Mouse (Mus musculus): ENCODE measurements around the gene Cd3d.

Gene Cd3d

GRCm38 (mm10) chr9:44993268-44993667 is 11.7 kb downstream of the Cd3d start:
- DNase-seq (ENCODE audit: low read depth, low spot score), result no peak

GRCm38 (mm10) chr9:44994962-44995361 is 13.4 kb downstream of the Cd3d start:
- DNase-seq (ENCODE audit: low read depth, low spot score), result no peak

GRCm38 (mm10) chr9:44996590-44996989 is 15.0 kb downstream of the Cd3d start:
- DNase-seq (ENCODE audit: low read depth, low spot score), result no peak

- DNase-seq (ENCODE audit: low read depth, low spot score), result no peak
These were observed 16.6 kb downstream of the Cd3d start for GRCm38 (mm10) chr9:44998138-44998537.

- DNase-seq (ENCODE audit: low read depth, low spot score), result no peak
These were observed 17.6 kb downstream of the Cd3d start for GRCm38 (mm10) chr9:44999171-44999570.

GRCm38 (mm10) chr9:44999776-45000175 is 18.2 kb downstream of the Cd3d start:
- no peak for DNase-seq (ENCODE audit: low read depth, low spot score)

GRCm38 (mm10) chr9:45000249-45000648 is 18.7 kb downstream of the Cd3d start:
- no peak for DNase-seq (ENCODE audit: low read depth, low spot score)

GRCm38 (mm10) chr9:45007404-45007803 is 25.8 kb downstream of the Cd3d start:
- DNase-seq (ENCODE audit: low read depth, low spot score), result no peak

- DNase-seq (ENCODE audit: low read depth, low spot score), result no peak
These were observed 26.8 kb downstream of the Cd3d start for GRCm38 (mm10) chr9:45008342-45008741.

GRCm38 (mm10) chr9:45009180-45010078 is 27.8 kb downstream of the Cd3d start, which contains the start of gene Cd3e:
Gene Cd3e (minus strand): TSS chr9:45009627.
- DNase-seq (ENCODE audit: low read depth, low spot score), result peak; percentile 38

- DNase-seq (ENCODE audit: low read depth, low spot score), result no peak
These were observed 28.9 kb downstream of the Cd3d start for GRCm38 (mm10) chr9:45010461-45010860.

- no peak for DNase-seq (ENCODE audit: low read depth, low spot score)
These were observed 29.7 kb downstream of the Cd3d start for GRCm38 (mm10) chr9:45011291-45011690.

- no peak for DNase-seq (ENCODE audit: low read depth, low spot score)
These were observed 33.3 kb downstream of the Cd3d start for GRCm38 (mm10) chr9:45014879-45015278.

GRCm38 (mm10) chr9:45015841-45016240 is 34.3 kb downstream of the Cd3d start:
- no peak for DNase-seq (ENCODE audit: low read depth, low spot score)

GRCm38 (mm10) chr9:45018031-45018430 is 36.4 kb downstream of the Cd3d start:
- DNase-seq (ENCODE audit: low read depth, low spot score), result no peak

GRCm38 (mm10) chr9:45022800-45023199 is 41.2 kb downstream of the Cd3d start:
- peak; percentile 82 for DNase-seq (ENCODE audit: low read depth, low spot score)

- no peak for DNase-seq (ENCODE audit: low read depth, low spot score)
These were observed 42.1 kb downstream of the Cd3d start for GRCm38 (mm10) chr9:45023638-45024037.

- no peak for DNase-seq (ENCODE audit: low read depth, low spot score)
These were observed 42.6 kb downstream of the Cd3d start for GRCm38 (mm10) chr9:45024187-45024586.

GRCm38 (mm10) chr9:45027376-45027775 is 45.8 kb downstream of the Cd3d start:
- DNase-seq (ENCODE audit: low read depth, low spot score), result no peak

- no peak for DNase-seq (ENCODE audit: low read depth, low spot score)
These were observed 48.8 kb downstream of the Cd3d start for GRCm38 (mm10) chr9:45030341-45030740.

- no peak for DNase-seq (ENCODE audit: low read depth, low spot score)
These were observed 50.7 kb downstream of the Cd3d start for GRCm38 (mm10) chr9:45032261-45032660.

GRCm38 (mm10) chr9:45034526-45034925 is 52.9 kb downstream of the Cd3d start:
- DNase-seq (ENCODE audit: low read depth, low spot score), result no peak

All from ZHBTc4 (cell line).